Mouse (Mus musculus) midbrain, embryonic 12.5 days (tissue): ENCODE results near the gene Ctf2. TPM values are rescaled to one million over a fixed set of nuclear protein-coding genes. Genes with fewer than 3 reads are reported as not detected.
"Not testable (repeated sequence)": the region's sequence is repeated elsewhere in the genome, so short reads cannot be mapped to it uniquely, and the experiment has no call there.

ENCODE experiments used
- ATAC-seq: fragments of 200-750 bp; cut with Nextera tagmentation; 2 replicates; pipeline ENCODE4 v1.8.0; 2017; ENCODE audit warnings: low read depth, moderate TSS enrichment, moderate library complexity; ENCODE audit not compliant: low FRiP score
- H3K27ac ChIP-seq: fragments of 300-500 bp; sonication (generic); replicated peaks from 2 replicates; pipeline ENCODE4 v1.5.1; 2016; ENCODE audit warnings: mild to moderate bottlenecking
- H3K27me3 ChIP-seq: fragments of 300-500 bp; sonication (generic); 2 replicates; pipeline ENCODE4 v1.6.1; 2016; ENCODE audit warnings: mild to moderate bottlenecking
- H3K36me3 ChIP-seq: fragments of 300-500 bp; sonication (generic); 2 replicates; pipeline ENCODE4 v1.6.1; 2016
- H3K4me1 ChIP-seq: fragments of 300-500 bp; sonication (generic); 2 replicates; pipeline ENCODE4 v1.6.1; 2016
- H3K4me2 ChIP-seq: fragments of 300-500 bp; sonication (generic); replicated peaks from 2 replicates; pipeline ENCODE4 v1.6.1; 2016; ENCODE audit warnings: mild to moderate bottlenecking, moderate library complexity
- H3K4me3 ChIP-seq: fragments of 300-500 bp; sonication (generic); 2 replicates; pipeline ENCODE4 v1.5.1; 2016; ENCODE audit warnings: mild to moderate bottlenecking
- H3K9ac ChIP-seq: fragments of 300-500 bp; sonication (generic); replicated peaks from 2 replicates; pipeline ENCODE4 v1.6.1; 2016; ENCODE audit warnings: mild to moderate bottlenecking, moderate library complexity
- H3K9me3 ChIP-seq: fragments of 300-500 bp; sonication (generic); 2 replicates; pipeline ENCODE4 v1.6.1; 2016; ENCODE audit warnings: mild to moderate bottlenecking
- WGBS: fragments of 180-500 bp; shearing (Covaris S2); methylation state at CpG from one replicate; pipeline ENCODE4 v1.1.7; 2016; 5-methylcytosine and 5-hydroxymethylcytosine counted together
- polyA plus RNA-seq: library from polyadenylated mRNA; unstranded; fragments of >200 nt; fragmentation: Nextera tagmentation; extraction: Ambion mirVana; gene quantifications from 2 replicates; pipeline ENCODE4 v1.2.1, GENCODE M21; 2016

Ctf2 gene
- polyA plus RNA-seq, 1 experiment from 2014 or later, result 0.13 TPM

GRCm38 (mm10) chr7:127708207-127709078 is 23.5 kb downstream of the Ctf2 start, which contains the start of gene Bcl7c:
Gene Bcl7c (minus strand): TSS chr7:127708933.
- peak within 1 kb of the TSS; percentile 73 for H3K4me3 ChIP-seq
- H3K9me3 ChIP-seq, result no peaks in the 10 kb centered on the region
- peak within 1 kb of the TSS; percentile 84 for H3K9ac ChIP-seq
- peak; percentile 86 for ATAC-seq
- H3K4me1 ChIP-seq, result peaks cover 32% of the 10 kb centered on the region
- under 1% methylated on average over 89 of the region's 90 CpGs for WGBS
- H3K27ac ChIP-seq, result peak within 1 kb of the TSS; percentile 97
- peak within 1 kb of the TSS; percentile 64 for H3K4me2 ChIP-seq
- H3K27me3 ChIP-seq, result no peaks in the 10 kb centered on the region
- peaks cover 28% of the 10 kb centered on the region for H3K36me3 ChIP-seq

- Histone ChIP-seq H3K4me1 (peaks cover 32% of the 10 kb centered on the region), H3K27me3 (no peaks in the 10 kb centered on the region), H3K36me3 (peaks cover 33% of the 10 kb centered on the region), H3K27ac (peak overlapping the region; percentile 97), H3K9me3 (no peaks in the 10 kb centered on the region), H3K9ac (peak overlapping the region; percentile 84), H3K4me2 (peak overlapping the region; percentile 64), H3K4me3 (peak overlapping the region; percentile 73)
- 0% methylated on average over 5 of the region's 5 CpGs for WGBS
- no peak for ATAC-seq
These were observed 24.1 kb downstream of the Ctf2 start for GRCm38 (mm10) chr7:127707957-127708206.

DNA sequence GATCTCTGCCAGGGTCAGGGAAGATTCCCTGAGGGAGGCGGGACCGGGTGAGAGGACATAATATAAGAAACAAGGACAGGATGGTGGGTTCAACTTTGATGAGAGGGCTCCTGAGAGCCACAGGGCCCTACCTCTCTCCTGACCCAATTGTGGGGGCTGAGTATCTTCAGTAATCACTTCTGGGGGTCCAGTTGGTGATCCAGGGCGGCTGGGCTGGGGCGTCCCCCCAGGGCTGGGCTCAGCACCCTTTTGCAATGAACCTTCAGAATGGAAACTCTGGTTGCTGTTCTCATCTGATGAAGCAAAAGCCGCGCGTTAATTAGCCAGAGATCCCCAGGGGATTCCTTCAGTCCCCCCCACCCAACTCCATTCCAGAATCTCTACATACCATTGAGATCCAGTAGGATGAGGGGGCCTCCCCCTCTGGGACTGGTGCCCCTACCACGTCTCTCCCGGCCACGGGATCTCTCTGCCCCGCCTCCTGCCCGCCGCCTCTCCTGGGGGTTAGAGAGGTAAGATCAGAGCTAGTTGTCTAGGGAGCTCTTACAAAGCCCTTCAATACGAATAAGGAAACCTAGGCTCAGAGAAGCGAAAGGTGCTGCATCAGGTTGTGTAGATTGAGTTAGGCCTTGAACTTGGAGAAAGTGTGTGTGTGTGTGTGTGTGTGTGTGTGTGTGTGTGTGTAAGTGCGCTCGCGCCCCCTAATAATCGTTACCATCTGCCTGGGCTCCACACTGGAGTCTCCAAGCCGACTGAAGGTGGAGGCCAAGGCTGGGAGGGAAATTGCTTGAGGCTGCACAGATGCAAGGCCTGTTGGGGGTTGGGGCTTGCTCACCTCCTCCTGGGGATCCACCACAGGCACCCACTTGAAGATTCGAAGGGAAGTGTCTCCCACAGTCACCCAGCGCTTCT is 24.7 kb downstream of the Ctf2 start:
- Histone ChIP-seq H3K36me3 (peaks cover 38% of the 10 kb centered on the region), H3K4me3 (peak overlapping the region; percentile 73), H3K4me2 (peak overlapping the region; percentile 64), H3K27ac (peak overlapping the region; percentile 97), H3K9me3 (no peaks in the 10 kb centered on the region), H3K9ac (peak overlapping the region; percentile 84), H3K27me3 (no peaks in the 10 kb centered on the region), H3K4me1 (peaks cover 26% of the 10 kb centered on the region)
- ATAC-seq, result no peak; the same call in 1 of the 2 replicates
- WGBS, result 24% methylated on average over 22 of the region's 22 CpGs

GRCm38 (mm10) chr7:127705706-127706105 is 26.3 kb downstream of the Ctf2 start:
- Histone ChIP-seq H3K36me3 (peaks cover 38% of the 10 kb centered on the region), H3K9me3 (no peaks in the 10 kb centered on the region), H3K4me3 (no peak overlapping the region), H3K4me2 (no peak overlapping the region), H3K9ac (0 out of 2 replicates have a peak overlapping the region, but pooled peaks have one; percentile 17), H3K27ac (no peak overlapping the region), H3K4me1 (peaks cover 23% of the 10 kb centered on the region), H3K27me3 (no peaks in the 10 kb centered on the region)
- WGBS, result 86% methylated on average over 4 of the region's 4 CpGs
- no peak for ATAC-seq

GRCm38 (mm10) chr7:127704598-127704997 is 27.4 kb downstream of the Ctf2 start:
- Histone ChIP-seq H3K4me3 (no peak overlapping the region), H3K4me1 (peaks cover 23% of the 10 kb centered on the region), H3K27me3 (no peaks in the 10 kb centered on the region), H3K36me3 (peaks cover 46% of the 10 kb centered on the region), H3K27ac (no peak overlapping the region), H3K9ac (no peak overlapping the region), H3K4me2 (no peak overlapping the region), H3K9me3 (no peaks in the 10 kb centered on the region)
- ATAC-seq, result no peak
- 81% methylated on average over 6 of the region's 6 CpGs for WGBS

GRCm38 (mm10) chr7:127703561-127704178 is 28.3 kb downstream of the Ctf2 start:
- H3K27ac ChIP-seq, result no peak overlapping the region
- peaks cover 16% of the 10 kb centered on the region for H3K4me1 ChIP-seq

GRCm38 (mm10) chr7:127700712-127701331 is 31.1 kb downstream of the Ctf2 start:
- H3K9me3 ChIP-seq, result no peaks in the 10 kb centered on the region
- peaks cover 43% of the 10 kb centered on the region for H3K36me3 ChIP-seq
- no peak overlapping the region for H3K27ac ChIP-seq
- ATAC-seq, result no peak
- no peak overlapping the region for H3K4me2 ChIP-seq
- 89% methylated on average over 3 of the region's 3 CpGs for WGBS
- H3K4me3 ChIP-seq, result no peak overlapping the region
- no peaks in the 10 kb centered on the region for H3K27me3 ChIP-seq
- H3K9ac ChIP-seq, result no peak overlapping the region
- peaks cover 3% of the 10 kb centered on the region; the same call in 1 of the 2 replicates for H3K4me1 ChIP-seq

More at GRCm38 (mm10) chr7:127703561-127704178, 28.3 kb downstream of the Ctf2 start:
- Histone ChIP-seq H3K9me3 (no peaks in the 10 kb centered on the region), H3K36me3 (peaks cover 50% of the 10 kb centered on the region), H3K4me2 (no peak overlapping the region), H3K27me3 (no peaks in the 10 kb centered on the region), H3K9ac (no peak overlapping the region), H3K4me3 (no peak overlapping the region)
- WGBS, result 93% methylated on average over 8 of the region's 8 CpGs
- ATAC-seq, result no peak

DNA sequence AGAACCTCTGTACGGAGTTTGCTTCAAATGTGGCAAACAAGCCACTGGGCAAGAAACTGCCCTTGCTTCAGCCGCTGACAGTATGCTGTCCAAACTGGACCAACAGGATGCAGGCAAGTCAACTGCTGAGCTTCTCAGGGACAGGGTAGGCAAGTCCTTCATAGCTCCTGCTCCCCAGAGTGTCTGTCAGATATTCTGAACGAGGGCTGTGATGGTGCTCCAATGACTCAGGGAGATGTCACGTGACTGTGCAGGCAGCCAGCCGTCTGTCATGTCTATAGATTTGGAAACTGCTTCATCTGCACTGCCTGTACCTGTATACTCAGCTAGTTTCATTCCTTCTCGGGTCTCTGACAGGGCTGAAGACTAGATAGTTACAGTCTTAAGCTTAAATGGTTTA is 33.0 kb downstream of the Ctf2 start:
- Histone ChIP-seq H3K4me3 (no peak overlapping the region), H3K9me3 (no peaks in the 10 kb centered on the region), H3K4me2 (no peak overlapping the region), H3K27me3 (no peaks in the 10 kb centered on the region), H3K4me1 (no peaks in the 10 kb centered on the region), H3K9ac (no peak overlapping the region), H3K27ac (no peak overlapping the region), H3K36me3 (peaks cover 34% of the 10 kb centered on the region)
- WGBS, result 83% methylated on average over 6 of the region's 6 CpGs
- ATAC-seq, result no peak

- WGBS, result 97% methylated on average over 7 of the region's 7 CpGs
- not testable (repeated sequence) for H3K4me2 ChIP-seq, H3K27me3 ChIP-seq, H3K36me3 ChIP-seq, H3K9ac ChIP-seq, H3K27ac ChIP-seq, H3K4me1 ChIP-seq, H3K9me3 ChIP-seq, H3K4me3 ChIP-seq, ATAC-seq
These were observed 38.2 kb downstream of the Ctf2 start for GRCm38 (mm10) chr7:127693730-127694129.

GRCm38 (mm10) chr7:127693290-127693689 is 38.7 kb downstream of the Ctf2 start:
- no peak overlapping the region for H3K9ac ChIP-seq
- peaks cover 10% of the 10 kb centered on the region for H3K4me1 ChIP-seq
- H3K4me3 ChIP-seq, result no peak overlapping the region
- H3K36me3 ChIP-seq, result peaks cover 6% of the 10 kb centered on the region
- H3K27ac ChIP-seq, result no peak overlapping the region
- H3K4me2 ChIP-seq, result no peak overlapping the region
- WGBS, result 93% methylated on average over 8 of the region's 8 CpGs
- H3K9me3 ChIP-seq, result no peaks in the 10 kb centered on the region
- no peaks in the 10 kb centered on the region for H3K27me3 ChIP-seq
- ATAC-seq, result no peak

- WGBS, result 4% methylated on average over 15 of the region's 15 CpGs
- Histone ChIP-seq H3K27me3 (no peaks in the 10 kb centered on the region), H3K27ac (peak overlapping the region; percentile 68), H3K36me3 (peaks cover 6% of the 10 kb centered on the region), H3K4me3 (peak overlapping the region; percentile 20; the same call in 1 of the 2 replicates), H3K4me1 (peaks cover 10% of the 10 kb centered on the region), H3K9ac (peak overlapping the region; percentile 47), H3K9me3 (no peaks in the 10 kb centered on the region), H3K4me2 (peak overlapping the region; percentile 43)
- no peak for ATAC-seq
These were observed 40.6 kb downstream of the Ctf2 start for GRCm38 (mm10) chr7:127691221-127691989.
